Mouse (Mus musculus) midbrain, embryonic 13.5 days (tissue): ENCODE measurements around the gene Ssrp1. TPM values are rescaled to one million over a fixed set of nuclear protein-coding genes. Genes with fewer than 3 reads are reported as not detected.

ENCODE experiments used
- ATAC-seq: fragments of 200-750 bp; cut with Nextera tagmentation; 2 replicates; pipeline ENCODE4 v1.8.0; 2017; ENCODE audit warnings: mild to moderate bottlenecking, moderate TSS enrichment, moderate library complexity
- H3K27ac ChIP-seq: fragments of 300-500 bp; sonication (generic); 2 replicates; pipeline ENCODE4 v1.5.1; 2015; ENCODE audit warnings: inconsistent platforms, mild to moderate bottlenecking, moderate library complexity
- H3K27me3 ChIP-seq: fragments of 300-500 bp; sonication (generic); 2 replicates; pipeline ENCODE4 v1.6.1; 2015; ENCODE audit warnings: mild to moderate bottlenecking, inconsistent platforms
- H3K36me3 ChIP-seq: fragments of 300-500 bp; sonication (generic); 2 replicates; pipeline ENCODE4 v1.6.1; 2015; ENCODE audit warnings: mild to moderate bottlenecking, inconsistent platforms
- H3K4me1 ChIP-seq: fragments of 300-500 bp; sonication (generic); replicated peaks from 2 replicates; pipeline ENCODE4 v1.6.1; 2015; ENCODE audit warnings: inconsistent platforms
- H3K4me2 ChIP-seq: fragments of 300-500 bp; sonication (generic); replicated peaks from 2 replicates; pipeline ENCODE4 v1.6.1; 2015; ENCODE audit warnings: moderate library complexity, mild to moderate bottlenecking, inconsistent platforms
- H3K4me3 ChIP-seq: fragments of 300-500 bp; sonication (generic); replicated peaks from 2 replicates; pipeline ENCODE4 v1.5.1; 2015; ENCODE audit warnings: mild to moderate bottlenecking, inconsistent platforms
- H3K9ac ChIP-seq: fragments of 300-500 bp; sonication (generic); replicated peaks from 2 replicates; pipeline ENCODE4 v1.6.1; 2015; ENCODE audit warnings: mild to moderate bottlenecking, inconsistent platforms
- H3K9me3 ChIP-seq: fragments of 300-500 bp; sonication (generic); 2 replicates; pipeline ENCODE4 v1.6.1; 2016; ENCODE audit warnings: mild to moderate bottlenecking, inconsistent platforms
- WGBS: fragments of 180-500 bp; shearing (Covaris S2); methylation state at CpG from one replicate; pipeline ENCODE4 v1.1.7; 2015; 5-methylcytosine and 5-hydroxymethylcytosine counted together
- polyA plus RNA-seq: library from polyadenylated mRNA; unstranded; fragments of >200 nt; fragmentation: Nextera tagmentation; extraction: Ambion mirVana; gene quantifications from 2 replicates; pipeline ENCODE4 v1.2.1, GENCODE M21; 2015

Ssrp1 gene
- polyA plus RNA-seq = 221 and 223 TPM in 2 replicates

DNA sequence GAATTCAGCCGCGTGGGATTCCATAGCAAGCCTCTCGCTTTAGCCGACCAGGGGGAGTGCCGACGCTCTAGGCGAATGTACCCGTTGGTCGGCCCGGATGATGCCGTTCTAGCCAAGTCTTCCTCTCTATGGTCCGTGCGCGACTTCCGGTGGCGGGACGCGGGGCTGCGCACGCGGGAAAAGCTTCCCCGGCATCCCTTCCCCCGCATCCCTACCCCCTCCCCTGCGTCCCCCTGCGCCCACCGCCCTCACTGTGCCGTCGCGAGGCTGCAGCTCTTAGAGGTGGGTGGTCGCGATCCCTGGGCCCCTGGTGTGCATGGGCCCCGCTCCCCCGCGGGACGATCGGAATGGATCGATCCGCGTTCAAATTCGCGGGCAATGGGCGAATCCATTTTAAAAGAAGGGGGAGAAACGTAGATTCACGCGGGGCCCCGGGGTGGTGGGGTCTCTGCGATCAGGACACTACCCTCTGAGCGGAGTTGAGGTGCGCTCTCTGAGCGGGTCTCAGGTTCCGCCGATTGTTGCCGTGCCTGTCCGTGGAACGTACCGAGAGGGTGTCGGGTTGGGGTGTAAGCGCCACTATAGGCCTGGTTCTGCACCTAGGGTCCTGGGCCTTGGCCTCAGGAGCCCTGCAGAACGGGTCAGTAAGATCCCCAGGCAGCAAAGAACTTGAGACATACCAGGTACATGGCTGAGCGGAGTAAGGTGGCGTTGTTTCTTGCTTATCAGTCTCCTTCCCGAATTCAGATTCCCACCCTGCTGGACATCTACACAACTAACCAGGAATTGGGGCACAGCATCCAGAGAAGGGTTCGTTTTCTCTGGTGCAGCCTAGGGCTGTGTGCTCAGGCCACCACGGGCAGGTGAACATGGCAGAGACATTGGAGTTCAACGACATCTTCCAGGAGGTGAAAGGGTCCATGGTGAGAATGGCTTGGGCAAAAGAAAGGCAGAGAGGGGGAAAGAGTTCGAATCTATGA lies at the start of gene Ssrp1, which contains the start of gene P2rx3:
Ssrp1 (plus strand) TSS at position 188 of the 980 bp plus-strand sequence.
P2rx3 (minus strand) TSS at position 416 of the 980 bp plus-strand sequence.
- peak within 1 kb of the TSS; percentile 89 for H3K4me3 ChIP-seq
- peak within 1 kb of the TSS; percentile 66 for H3K4me2 ChIP-seq
- H3K9me3 ChIP-seq = no peaks in the 10 kb centered on the region
- peak within 1 kb of the TSS; percentile 90 for H3K9ac ChIP-seq
- WGBS = 1% methylated on average over 66 of the region's 66 CpGs
- H3K36me3 ChIP-seq = peaks cover 32% of the 10 kb centered on the region
- peak; percentile 96 for ATAC-seq
- H3K27me3 ChIP-seq = no peaks in the 10 kb centered on the region
- H3K4me1 ChIP-seq = peaks cover 30% of the 10 kb centered on the region
- peak within 1 kb of the TSS; percentile 79 for H3K27ac ChIP-seq

DNA sequence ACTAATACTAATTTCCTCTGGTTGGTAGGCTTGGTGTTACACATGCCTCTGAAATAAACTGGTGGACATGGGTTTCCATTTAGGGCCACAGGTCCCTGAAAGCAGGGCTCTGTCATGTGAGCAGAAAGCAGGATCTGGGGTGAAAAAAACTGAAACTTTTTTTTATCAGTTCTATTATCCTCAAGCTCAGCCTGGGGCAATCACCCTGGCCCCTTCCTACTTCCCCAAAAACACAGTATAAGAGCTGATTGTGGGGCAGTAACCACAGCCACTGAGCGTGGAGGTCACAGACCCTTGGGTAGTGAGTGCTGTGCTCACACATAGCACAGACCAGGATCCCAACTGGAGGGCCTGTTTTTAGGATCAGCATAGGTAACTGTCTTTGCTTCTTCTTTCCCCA lies 49.1 kb upstream of the Ssrp1 start, which contains the start of gene Prg3:
Prg3 (plus strand) TSS at position 286 of the 400 bp plus-strand sequence.
- WGBS = 77% methylated on average over 1 of the region's 1 CpGs
- Histone ChIP-seq H3K4me2 (no peak within 1 kb of the TSS), H3K4me1 (no peaks in the 10 kb centered on the region)

DNA sequence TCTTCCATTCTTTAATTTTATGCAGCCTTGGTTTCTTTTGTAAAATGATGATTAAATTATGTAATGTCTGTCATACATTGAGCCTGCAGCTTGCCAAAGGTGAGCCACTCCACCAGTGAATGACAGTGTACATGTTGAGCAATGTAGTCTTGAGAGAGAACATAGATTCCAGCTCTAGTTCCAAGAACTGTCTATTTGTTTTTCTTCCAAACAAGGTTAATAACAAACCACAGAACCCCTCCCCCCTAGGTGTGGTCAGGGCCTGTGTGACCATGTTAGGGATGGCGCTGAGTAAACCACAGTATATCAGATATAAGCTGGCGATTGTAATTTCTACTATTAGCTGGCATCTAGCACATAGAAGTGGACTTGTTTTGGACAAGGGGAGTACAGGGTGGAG lies 40.7 kb upstream of the Ssrp1 start:
- no peak overlapping the region for H3K4me2 ChIP-seq
- no peaks in the 10 kb centered on the region for H3K36me3 ChIP-seq
- no peaks in the 10 kb centered on the region for H3K9me3 ChIP-seq
- WGBS = 94% methylated on average over 2 of the region's 2 CpGs
- no peak overlapping the region for H3K4me3 ChIP-seq
- no peak for ATAC-seq
- H3K4me1 ChIP-seq = no peaks in the 10 kb centered on the region
- no peak overlapping the region for H3K9ac ChIP-seq
- H3K27ac ChIP-seq = no peak overlapping the region
- H3K27me3 ChIP-seq = no peaks in the 10 kb centered on the region

More for the DNA sequence above, 49.1 kb upstream of the Ssrp1 start, which contains the start of gene Prg3:
- no peaks in the 10 kb centered on the region for H3K27me3 ChIP-seq
- no peak within 1 kb of the TSS for H3K9ac ChIP-seq
- H3K27ac ChIP-seq = no peak within 1 kb of the TSS
- no peak for ATAC-seq
- no peaks in the 10 kb centered on the region for H3K36me3 ChIP-seq
- no peak within 1 kb of the TSS for H3K4me3 ChIP-seq
- no peaks in the 10 kb centered on the region for H3K9me3 ChIP-seq

DNA sequence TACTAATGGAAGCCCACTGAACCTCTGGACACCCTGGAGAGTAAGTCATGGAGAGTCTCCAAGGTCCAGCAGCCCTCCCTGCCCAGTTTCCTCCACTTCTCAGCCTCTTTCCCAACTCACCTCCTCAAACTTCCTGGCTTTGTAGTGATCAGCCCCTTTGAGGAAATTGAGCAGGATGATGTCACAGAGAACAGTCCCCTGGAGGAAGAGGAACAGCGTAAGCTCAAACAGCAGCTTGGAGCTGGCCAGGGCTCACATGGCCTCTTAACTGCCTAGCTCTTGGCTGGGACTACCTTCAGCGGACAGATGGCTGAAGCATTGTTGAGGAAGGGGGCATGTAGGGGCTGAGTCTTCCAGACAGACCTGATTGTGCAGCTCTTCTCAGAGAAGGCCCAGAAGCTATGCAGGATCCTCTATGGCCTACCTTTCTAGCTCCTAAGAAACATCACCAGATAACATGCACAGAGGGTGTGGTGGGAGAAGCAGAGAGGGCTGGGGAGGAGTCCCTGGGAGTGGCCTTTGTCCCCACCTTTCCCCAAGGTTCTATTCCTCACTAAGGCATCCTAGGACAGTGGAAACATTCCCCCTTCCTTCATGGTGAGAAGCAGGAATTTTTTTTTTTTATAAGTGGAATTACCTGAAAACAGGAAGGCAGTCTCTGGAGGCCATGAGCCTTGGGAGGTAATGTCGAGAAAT lies 37.4 kb upstream of the Ssrp1 start:
- Histone ChIP-seq H3K9ac (no peak overlapping the region), H3K36me3 (no peaks in the 10 kb centered on the region), H3K9me3 (no peaks in the 10 kb centered on the region), H3K4me1 (no peaks in the 10 kb centered on the region), H3K4me3 (no peak overlapping the region), H3K27ac (no peak overlapping the region), H3K27me3 (no peaks in the 10 kb centered on the region), H3K4me2 (no peak overlapping the region)
- 76% methylated on average over 3 of the region's 3 CpGs for WGBS
- ATAC-seq = no peak

DNA sequence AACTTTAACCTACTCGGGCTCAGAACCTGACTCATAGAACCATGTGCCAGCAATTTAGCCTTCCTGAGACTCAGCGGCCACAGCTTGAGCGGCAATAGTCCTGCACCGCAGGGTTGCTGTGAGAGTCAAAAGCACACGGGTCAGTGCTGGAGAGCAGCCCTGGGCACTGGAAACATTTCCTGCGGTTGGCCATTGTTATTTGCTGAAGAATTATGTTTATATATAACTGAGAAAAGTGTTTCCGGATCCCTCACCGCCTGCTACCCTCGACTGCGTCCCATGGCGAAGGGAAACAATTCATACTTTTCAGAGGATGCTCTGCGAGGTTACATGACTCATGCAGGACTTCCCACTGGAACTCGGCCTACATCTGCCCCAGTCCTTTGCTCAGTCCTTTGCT lies 35.5 kb upstream of the Ssrp1 start:
- H3K4me2 ChIP-seq = no peak overlapping the region
- H3K4me3 ChIP-seq = no peak overlapping the region
- H3K27me3 ChIP-seq = no peaks in the 10 kb centered on the region
- H3K27ac ChIP-seq = no peak overlapping the region
- 74% methylated on average over 13 of the region's 13 CpGs for WGBS
- no peak overlapping the region for H3K9ac ChIP-seq
- H3K4me1 ChIP-seq = no peaks in the 10 kb centered on the region
- ATAC-seq = no peak
- H3K9me3 ChIP-seq = no peaks in the 10 kb centered on the region
- H3K36me3 ChIP-seq = no peaks in the 10 kb centered on the region

DNA sequence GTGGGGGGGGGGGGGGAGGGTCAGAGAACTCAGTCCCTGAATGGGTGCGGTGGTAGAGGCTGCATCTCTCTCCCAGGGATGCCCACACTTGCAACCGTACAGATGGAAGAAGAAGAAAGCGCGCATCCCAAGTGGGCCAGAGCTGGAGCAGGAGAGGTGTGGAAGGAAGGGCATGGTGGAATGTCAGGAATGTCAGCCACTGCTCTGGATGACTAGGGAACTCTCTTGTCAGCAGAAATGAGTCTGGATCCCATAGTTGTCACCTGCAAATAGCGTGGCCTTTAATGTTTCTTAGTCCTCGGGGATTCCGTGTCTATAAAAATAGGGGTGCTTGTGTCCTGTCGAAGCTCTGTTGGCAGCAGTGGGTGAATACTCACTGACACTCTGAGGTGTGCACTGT lies 34.5 kb upstream of the Ssrp1 start:
- H3K27me3 ChIP-seq = no peaks in the 10 kb centered on the region
- no peak for ATAC-seq
- H3K4me1 ChIP-seq = no peaks in the 10 kb centered on the region
- no peak overlapping the region for H3K9ac ChIP-seq
- no peak overlapping the region for H3K27ac ChIP-seq
- no peaks in the 10 kb centered on the region for H3K9me3 ChIP-seq
- no peak overlapping the region for H3K4me2 ChIP-seq
- no peak overlapping the region for H3K4me3 ChIP-seq
- H3K36me3 ChIP-seq = no peaks in the 10 kb centered on the region
- 88% methylated on average over 7 of the region's 8 CpGs for WGBS

DNA sequence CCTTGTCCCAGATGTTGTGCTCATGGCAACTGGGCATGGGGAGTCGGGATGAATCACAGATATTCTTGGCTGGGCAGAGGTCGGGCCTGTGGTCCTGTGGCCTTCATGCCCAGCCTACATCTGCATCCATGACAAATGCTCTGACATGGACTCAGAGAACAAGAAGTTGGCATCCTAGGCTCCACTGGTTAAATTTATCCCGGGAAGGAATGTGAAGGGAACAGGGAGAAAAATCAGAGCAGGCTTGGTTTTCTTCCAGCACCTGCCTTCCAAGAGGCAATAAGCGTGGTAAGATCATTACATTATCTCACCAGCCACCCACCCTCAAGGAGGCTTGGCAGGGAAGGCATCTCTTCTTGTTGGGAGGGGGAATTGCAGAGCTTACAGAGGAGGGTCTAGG lies 32.7 kb upstream of the Ssrp1 start:
- H3K36me3 ChIP-seq = no peaks in the 10 kb centered on the region
- no peak overlapping the region for H3K27ac ChIP-seq
- H3K9me3 ChIP-seq = no peaks in the 10 kb centered on the region
- no peak overlapping the region for H3K4me3 ChIP-seq
- no peak overlapping the region for H3K4me2 ChIP-seq
- H3K4me1 ChIP-seq = no peaks in the 10 kb centered on the region
- ATAC-seq = no peak
- H3K27me3 ChIP-seq = no peaks in the 10 kb centered on the region
- H3K9ac ChIP-seq = no peak overlapping the region
- WGBS = 90% methylated on average over 4 of the region's 4 CpGs

DNA sequence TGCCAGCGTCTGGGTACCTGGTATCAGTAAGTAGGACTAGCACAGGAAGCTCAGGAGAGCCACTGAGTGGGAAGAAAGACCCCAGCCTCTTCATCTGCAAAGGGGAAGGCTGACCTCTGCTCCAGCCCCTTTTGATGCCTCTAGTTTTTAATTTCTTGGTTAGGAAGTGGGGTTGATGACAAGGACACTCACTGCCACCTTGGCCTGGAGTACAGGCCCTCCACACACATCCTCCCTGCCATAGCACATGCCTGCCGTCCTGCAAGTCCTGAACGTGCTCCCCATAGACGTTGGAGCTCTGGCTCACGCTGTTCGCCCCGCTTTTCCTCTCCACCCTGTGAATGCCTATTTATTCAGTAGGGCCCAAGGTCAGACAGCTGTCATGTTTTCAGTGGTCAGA lies 30.4 kb upstream of the Ssrp1 start:
- Histone ChIP-seq H3K4me3 (no peak overlapping the region), H3K9ac (no peak overlapping the region), H3K4me2 (no peak overlapping the region), H3K36me3 (no peaks in the 10 kb centered on the region), H3K4me1 (no peaks in the 10 kb centered on the region), H3K9me3 (no peaks in the 10 kb centered on the region), H3K27ac (no peak overlapping the region), H3K27me3 (no peaks in the 10 kb centered on the region)
- ATAC-seq = no peak
- WGBS = 84% methylated on average over 7 of the region's 7 CpGs

DNA sequence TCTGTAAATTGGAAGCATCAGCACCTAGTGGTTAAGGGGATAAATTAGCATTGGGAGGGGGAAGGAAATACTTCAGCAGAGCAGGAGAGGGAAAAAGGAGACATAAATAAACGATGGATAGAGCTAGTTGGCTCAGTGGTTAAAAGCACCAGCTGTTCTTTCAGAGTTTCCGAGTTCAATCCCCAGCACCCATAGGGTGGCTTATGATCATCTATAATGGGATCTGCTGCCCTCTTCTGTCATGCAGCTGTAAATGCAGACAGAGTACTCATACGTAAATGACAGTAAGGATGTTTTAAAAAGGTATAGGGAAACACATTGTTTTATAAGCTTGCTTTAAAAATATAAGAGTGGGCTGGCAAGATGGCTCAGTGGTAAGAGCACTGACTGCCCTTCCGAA lies 29.3 kb upstream of the Ssrp1 start:
- Histone ChIP-seq H3K9me3 (no peaks in the 10 kb centered on the region), H3K4me3 (no peak overlapping the region), H3K27ac (no peak overlapping the region), H3K9ac (no peak overlapping the region), H3K4me1 (no peaks in the 10 kb centered on the region), H3K36me3 (no peaks in the 10 kb centered on the region), H3K27me3 (no peaks in the 10 kb centered on the region), H3K4me2 (no peak overlapping the region)
- peak; percentile 34; the same call in 1 of the 2 replicates for ATAC-seq
- WGBS = 21% methylated on average over 4 of the region's 4 CpGs

DNA sequence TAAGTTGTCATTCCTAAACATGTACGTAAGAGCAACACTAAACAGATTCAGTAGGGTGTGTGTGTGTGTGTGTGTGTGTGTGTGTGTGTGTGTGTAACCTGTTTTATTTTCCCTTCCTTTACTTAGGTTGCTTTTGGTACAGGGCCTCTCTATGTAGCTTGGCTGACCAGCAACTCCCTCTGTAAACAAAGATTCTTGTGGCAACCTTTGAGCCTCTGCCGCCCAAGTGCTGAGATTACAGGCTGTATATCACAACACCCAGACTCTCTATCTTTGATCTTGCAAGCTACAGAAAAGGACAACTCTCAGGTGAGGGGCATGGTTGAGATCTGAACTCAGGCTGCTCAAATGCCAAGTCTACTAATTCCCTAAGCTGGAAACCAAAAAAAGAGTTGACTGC lies 27.8 kb upstream of the Ssrp1 start:
- Histone ChIP-seq H3K27ac (no peak overlapping the region), H3K9me3 (no peaks in the 10 kb centered on the region), H3K4me1 (no peaks in the 10 kb centered on the region), H3K27me3 (no peaks in the 10 kb centered on the region), H3K4me2 (no peak overlapping the region), H3K4me3 (no peak overlapping the region), H3K9ac (no peak overlapping the region), H3K36me3 (no peaks in the 10 kb centered on the region)
- no peak for ATAC-seq
- WGBS = 82% methylated on average over 2 of the region's 2 CpGs

DNA sequence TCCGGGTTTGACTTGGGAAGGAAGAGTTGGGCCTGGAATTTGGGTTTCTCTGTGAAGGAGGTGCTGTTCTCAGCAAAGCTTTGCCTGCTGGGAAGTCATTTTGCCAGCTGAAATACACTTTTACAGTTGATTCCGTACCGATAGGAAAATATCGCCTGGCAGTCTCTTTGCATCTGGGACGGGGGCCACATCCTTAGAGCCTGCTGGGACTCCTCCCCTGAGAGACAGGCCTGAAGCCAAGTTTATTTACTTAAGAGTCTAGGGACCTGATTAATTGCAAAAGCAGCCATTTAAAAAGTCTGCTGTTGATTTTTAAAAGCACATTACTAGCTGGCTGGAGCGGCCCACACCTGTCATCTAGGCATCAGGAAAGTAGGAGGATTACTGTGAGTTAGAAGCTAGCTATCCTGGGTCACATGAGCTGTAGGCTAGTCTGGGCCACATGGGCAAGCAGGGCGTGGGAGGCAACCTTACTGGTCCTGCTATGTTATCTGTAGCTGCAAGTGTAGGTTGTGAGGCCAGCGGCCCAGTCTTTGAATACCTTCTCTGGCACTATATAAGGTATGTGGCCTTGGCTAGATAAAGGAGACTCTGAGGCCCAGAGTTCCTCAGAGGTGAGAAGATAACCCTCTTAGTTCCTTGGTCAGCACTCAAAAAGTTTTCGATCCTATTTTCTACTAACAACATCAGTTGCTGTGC lies 25.0 kb upstream of the Ssrp1 start:
- Histone ChIP-seq H3K9ac (no peak overlapping the region), H3K4me1 (no peaks in the 10 kb centered on the region), H3K4me2 (no peak overlapping the region), H3K27ac (no peak overlapping the region), H3K27me3 (no peaks in the 10 kb centered on the region), H3K36me3 (no peaks in the 10 kb centered on the region), H3K9me3 (no peaks in the 10 kb centered on the region), H3K4me3 (no peak overlapping the region)
- WGBS = 83% methylated on average over 9 of the region's 9 CpGs
- ATAC-seq = no peak

DNA sequence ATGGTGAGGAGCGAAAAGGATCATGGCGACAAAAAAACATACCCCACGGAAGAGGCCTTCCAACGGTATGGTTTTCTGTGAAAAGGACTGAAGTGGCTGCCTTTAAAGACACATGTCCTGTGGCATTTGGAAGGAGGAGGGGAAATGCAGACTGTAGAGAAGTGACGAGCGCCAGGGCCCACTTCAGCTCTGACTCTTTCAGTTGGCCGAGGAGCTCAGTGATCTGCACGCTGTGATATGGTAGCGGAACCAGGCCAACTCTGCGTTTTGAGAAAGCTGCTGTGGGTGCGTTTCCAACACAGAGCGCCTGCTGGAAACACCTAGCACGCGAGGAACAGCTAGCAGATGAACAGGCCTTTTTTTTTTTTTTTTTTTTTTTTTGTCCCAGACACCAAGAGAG lies 24.4 kb upstream of the Ssrp1 start:
- Histone ChIP-seq H3K4me1 (no peaks in the 10 kb centered on the region), H3K36me3 (no peaks in the 10 kb centered on the region), H3K9ac (no peak overlapping the region), H3K4me2 (no peak overlapping the region), H3K27me3 (no peaks in the 10 kb centered on the region), H3K4me3 (no peak overlapping the region), H3K27ac (no peak overlapping the region), H3K9me3 (no peaks in the 10 kb centered on the region)
- 87% methylated on average over 14 of the region's 14 CpGs for WGBS
- ATAC-seq = no peak
